9 mouse cellular contexts compared by ENCODE assay signal in genomic region chr13:59314419-59314818, GRCm38 (mm10).
A peak's percentile ranks its signal among the peaks of the same experiment; 100 is the strongest.
DNase-seq lines count a peak whose midpoint lies in the region; ATAC-seq lines count a peak whose summit lies in the region.
"Had no signal": no experiment of that assay in that cellular context is flagged by ENCODE, and none has a peak within 500 bp of the region (broad histone marks: within the 10 kb centered on the region; RNA-seq: fewer than 3 reads in every experiment).

No protein-coding gene starts in this region.

- H3K4me2 ChIP-seq in forebrain, embryonic 11.5 days (ENCODE audit: low read depth, low read length, severe bottlenecking): no peak overlapping the region
- no peak overlapping the region for H3K4me2 ChIP-seq in forebrain, embryonic 12.5 days
- H3K4me2 ChIP-seq in liver, embryonic 11.5 days: no peak overlapping the region
- H3K4me2 ChIP-seq: limb, embryonic 15.5 days had no signal

- no peaks in the 10 kb centered on the region for H3K27me3 ChIP-seq in forebrain, embryonic 11.5 days (ENCODE audit: control insufficient read depth, insufficient read depth, low read length)
- peaks cover 4% of the 10 kb centered on the region; the same call in 1 of the 2 replicates for H3K27me3 ChIP-seq in forebrain, embryonic 12.5 days
- no peaks in the 10 kb centered on the region for H3K27me3 ChIP-seq in liver, embryonic 11.5 days (replicated peaks; ENCODE audit: control insufficient read depth, insufficient read depth, low read length)
- H3K27me3 ChIP-seq: limb, embryonic 15.5 days had no signal

- H3K36me3 ChIP-seq in forebrain, embryonic 11.5 days (ENCODE audit: control insufficient read depth, insufficient read depth, low read length): no peaks in the 10 kb centered on the region
- H3K36me3 ChIP-seq in forebrain, embryonic 12.5 days (replicated peaks): no peaks in the 10 kb centered on the region
- H3K36me3 ChIP-seq in liver, embryonic 11.5 days (ENCODE audit: control insufficient read depth, insufficient read depth, low read length): no peaks in the 10 kb centered on the region
- H3K36me3 ChIP-seq: limb, embryonic 15.5 days had no signal

- WGBS in forebrain, embryonic 11.5 days: 70% methylated on average over 1 of the region's 1 CpGs
- 74% methylated on average over 1 of the region's 1 CpGs for WGBS in forebrain, embryonic 12.5 days
- WGBS in liver, embryonic 11.5 days: 60% methylated on average over 1 of the region's 1 CpGs

- H3K9me3 ChIP-seq in forebrain, embryonic 11.5 days (ENCODE audit: control insufficient read depth, low read length): no peaks in the 10 kb centered on the region
- H3K9me3 ChIP-seq in forebrain, embryonic 12.5 days: no peaks in the 10 kb centered on the region
- H3K9me3 ChIP-seq in liver, embryonic 11.5 days (ENCODE audit: control insufficient read depth, low read length): no peaks in the 10 kb centered on the region
- H3K9me3 ChIP-seq: limb, embryonic 15.5 days had no signal

- H3K27ac ChIP-seq in forebrain, embryonic 11.5 days (ENCODE audit: low read depth, low read length): no peak overlapping the region
- H3K27ac ChIP-seq in forebrain, embryonic 12.5 days: no peak overlapping the region
- H3K27ac ChIP-seq in liver, embryonic 11.5 days (ENCODE audit: low read depth, low read length): no peak overlapping the region
- H3K27ac ChIP-seq: limb, embryonic 15.5 days had no signal

- no peak for ATAC-seq in forebrain, embryonic 11.5 days (replicated peaks; ENCODE audit: low FRiP score)
- no peak for ATAC-seq in forebrain, embryonic 12.5 days (ENCODE audit: low FRiP score)
- no peak for ATAC-seq in liver, embryonic 11.5 days (replicated peaks; ENCODE audit: low FRiP score)
- ATAC-seq in erythroid progenitor cell, adult 5-6 weeks (replicated peaks; ENCODE audit: low FRiP score, poor library complexity, severe bottlenecking): no peak

- no peaks in the 10 kb centered on the region for H3K4me1 ChIP-seq in forebrain, embryonic 11.5 days (replicated peaks; ENCODE audit: control insufficient read depth, insufficient read depth, low read length)
- 0 out of 2 replicates have a peak, but pooled peaks cover 2% of the 10 kb centered on the region for H3K4me1 ChIP-seq in forebrain, embryonic 12.5 days
- no peaks in the 10 kb centered on the region for H3K4me1 ChIP-seq in liver, embryonic 11.5 days (replicated peaks; ENCODE audit: control insufficient read depth, insufficient read depth, low read length)
- H3K4me1 ChIP-seq: limb, embryonic 15.5 days had no signal

- H3K9ac ChIP-seq in forebrain, embryonic 11.5 days (ENCODE audit: low read length): no peak overlapping the region
- no peak overlapping the region for H3K9ac ChIP-seq in forebrain, embryonic 12.5 days
- no peak overlapping the region for H3K9ac ChIP-seq in liver, embryonic 11.5 days (ENCODE audit: low read depth, low read length)
- H3K9ac ChIP-seq: limb, embryonic 15.5 days had no signal

- peak; percentile 73 for DNase-seq in forebrain, embryonic 11.5 days (ENCODE audit: low spot score)
- DNase-seq in liver: peak; percentile 10
- DNase-seq in liver, embryonic 11.5 days (ENCODE audit: low spot score): no peak
- DNase-seq in MEL-GATA-1-ER (ENCODE audit: extremely low read depth, low read depth): peak; percentile 18
- DNase-seq in kidney, postnatal 10 days: peak; percentile 54
- peak; percentile 14 for DNase-seq in thymus, postnatal 25 days

- no peak overlapping the region for H3K4me3 ChIP-seq in forebrain, embryonic 11.5 days (ENCODE audit: low read depth, low read length)
- no peak overlapping the region for H3K4me3 ChIP-seq in forebrain, embryonic 12.5 days (replicated peaks)
- H3K4me3 ChIP-seq in liver, embryonic 11.5 days (ENCODE audit: low read depth, low read length): no peak overlapping the region
- H3K4me3 ChIP-seq: limb, embryonic 15.5 days had no signal
